Mouse (Mus musculus) cerebellum, postnatal 4 days (tissue): Measurements from ENCODE around the gene Defb9.
"Not testable (repeated sequence)": the region's sequence is repeated elsewhere in the genome, so short reads cannot be mapped to it uniquely, and the experiment has no call there.

ENCODE experiments used
- DNase-seq, 2 experiments: peaks; one replicate each; pipeline ENCODE4 v3.0.0; 2022; ENCODE audit warnings: low spot score in 2 of 2, mixed read lengths in 1 of 2

The Defb9 gene

GRCm38 (mm10) chr8:21885321-21885720, at the start of gene Defb9:
Gene Defb9 (minus strand): TSS chr8:21885421.
- not testable (repeated sequence) for DNase-seq

GRCm38 (mm10) chr8:21932610-21933009, 47.4 kb upstream of the Defb9 start, which contains the start of gene Defb15:
Gene Defb15 (minus strand): TSS chr8:21932710.
- DNase-seq, result no peak

- DNase-seq, result not testable (repeated sequence)
Measured at GRCm38 (mm10) chr8:21930754-21931153, 45.5 kb upstream of the Defb9 start.

GRCm38 (mm10) chr8:21915625-21916024, 30.4 kb upstream of the Defb9 start:
- DNase-seq, result no peak

GRCm38 (mm10) chr8:21912554-21912953, 27.3 kb upstream of the Defb9 start:
- no peak for DNase-seq

GRCm38 (mm10) chr8:21911931-21912330, 26.7 kb upstream of the Defb9 start:
- no peak for DNase-seq

GRCm38 (mm10) chr8:21906290-21906689, 21.1 kb upstream of the Defb9 start, which contains the start of gene Defb11:
Gene Defb11 (minus strand): TSS chr8:21906412.
- DNase-seq, result not testable (repeated sequence)

- DNase-seq, result not testable (repeated sequence)
Measured at GRCm38 (mm10) chr8:21858586-21858985, 26.6 kb downstream of the Defb9 start, which contains the start of gene Defb10. Gene Defb10 (plus strand): TSS chr8:21858901.
